11 mouse cellular contexts compared by ENCODE assay signal in genomic region chr8:61258828-61259227, GRCm38 (mm10). TPM values are rescaled to one million over a fixed set of nuclear protein-coding genes. Genes with fewer than 3 reads are reported as not detected.
A peak's percentile ranks its signal among the peaks of the same experiment; 100 is the strongest.
DNase-seq lines count a peak whose midpoint lies in the region; ATAC-seq lines count a peak whose summit lies in the region.
"Had no signal": no experiment of that assay in that cellular context is flagged by ENCODE, and none has a peak within 500 bp of the region (broad histone marks: within the 10 kb centered on the region; RNA-seq: fewer than 3 reads in every experiment).

No protein-coding gene starts in this region.

- H3K4me2 ChIP-seq in liver, embryonic 11.5 days: 0 out of 2 replicates have a peak overlapping the region, but pooled peaks have one; percentile 1
- H3K4me2 ChIP-seq in midbrain, embryonic 16.5 days (ENCODE audit: low read length): no peak overlapping the region
- H3K4me2 ChIP-seq: neural tube, embryonic 15.5 days had no signal

- WGBS in liver, embryonic 11.5 days: 40% methylated on average over 9 of the region's 9 CpGs
- WGBS in midbrain, embryonic 16.5 days: 92% methylated on average over 9 of the region's 9 CpGs

- H3K36me3 ChIP-seq in liver, embryonic 11.5 days (ENCODE audit: control insufficient read depth, insufficient read depth, low read length): no peaks in the 10 kb centered on the region
- H3K36me3 ChIP-seq in midbrain, embryonic 16.5 days (ENCODE audit: control insufficient read depth, insufficient read depth, low read length): no peaks in the 10 kb centered on the region
- H3K36me3 ChIP-seq: neural tube, embryonic 15.5 days had no signal

- H3K4me1 ChIP-seq in liver, embryonic 11.5 days (replicated peaks; ENCODE audit: control insufficient read depth, insufficient read depth, low read length): 0 out of 2 replicates have a peak, but pooled peaks cover 4% of the 10 kb centered on the region
- no peaks in the 10 kb centered on the region; the same call in 1 of the 2 replicates for H3K4me1 ChIP-seq in midbrain, embryonic 16.5 days (ENCODE audit: control insufficient read depth, insufficient read depth, low read length)

- no peak for DNase-seq in liver, embryonic 11.5 days (ENCODE audit: low spot score)
- no peak for DNase-seq in liver
- peak; percentile 70 to 74 for DNase-seq in frontal cortex, postnatal 36 days (ENCODE audit: low spot score in 2 of 2)
- peak; percentile 79 for DNase-seq in layer of hippocampus, adult 9-11 months
- peak; percentile 71 to 75 for DNase-seq in right cerebral cortex, postnatal 10 days (ENCODE audit: low spot score in 2 of 2)
- no peak for DNase-seq in testis, postnatal 10 days (ENCODE audit: low spot score)

- no peak; the same call in 1 of the 2 replicates for ATAC-seq in liver, embryonic 11.5 days (replicated peaks; ENCODE audit: low FRiP score)
- no peak for ATAC-seq in midbrain, embryonic 16.5 days
- no peak for ATAC-seq in monocyte, adult 5-6 weeks (replicated peaks; ENCODE audit: insufficient number of reproducible peaks, low FRiP score, low TSS enrichment, poor library complexity, severe bottlenecking)

- no peak overlapping the region for H3K4me3 ChIP-seq in liver, embryonic 11.5 days (ENCODE audit: low read depth, low read length)
- H3K4me3 ChIP-seq in midbrain, embryonic 16.5 days (ENCODE audit: low read depth, low read length): no peak overlapping the region
- H3K4me3 ChIP-seq: embryonic facial prominence, embryonic 10.5 days; gastrocnemius, adult 2 months; neural tube, embryonic 15.5 days had no signal

- no peak overlapping the region for H3K27ac ChIP-seq in liver, embryonic 11.5 days (ENCODE audit: low read depth, low read length)
- H3K27ac ChIP-seq in midbrain, embryonic 16.5 days (ENCODE audit: low read length): no peak overlapping the region
- H3K27ac ChIP-seq: embryonic facial prominence, embryonic 10.5 days; gastrocnemius, adult 2 months; neural tube, embryonic 15.5 days had no signal

- no peaks in the 10 kb centered on the region for H3K9me3 ChIP-seq in liver, embryonic 11.5 days (ENCODE audit: control insufficient read depth, low read length)
- H3K9me3 ChIP-seq in midbrain, embryonic 16.5 days (replicated peaks; ENCODE audit: control insufficient read depth, low read length, poor library complexity, severe bottlenecking): no peaks in the 10 kb centered on the region
- H3K9me3 ChIP-seq: neural tube, embryonic 15.5 days had no signal

- H3K9ac ChIP-seq in liver, embryonic 11.5 days (ENCODE audit: low read depth, low read length): no peak overlapping the region
- no peak overlapping the region for H3K9ac ChIP-seq in midbrain, embryonic 16.5 days (ENCODE audit: low read depth, low read length)
- H3K9ac ChIP-seq: neural tube, embryonic 15.5 days had no signal

- H3K27me3 ChIP-seq in liver, embryonic 11.5 days (replicated peaks; ENCODE audit: control insufficient read depth, insufficient read depth, low read length): no peaks in the 10 kb centered on the region
- H3K27me3 ChIP-seq in midbrain, embryonic 16.5 days (ENCODE audit: control insufficient read depth, insufficient read depth, low read depth, low read length): no peaks in the 10 kb centered on the region
- H3K27me3 ChIP-seq: neural tube, embryonic 15.5 days had no signal

RNA-seq across cellular contexts. Expression of gene Sh3rf1, which starts 35.2 kb away (rescaled TPM):
- 6.7 and 7.1 TPM in 2 replicates for polyA plus RNA-seq in liver, embryonic 11.5 days (2014; fragmentation: Nextera tagmentation; extraction: Ambion mirVana)
- 32.1 and 34.7 TPM in 2 replicates for polyA plus RNA-seq in midbrain, embryonic 16.5 days (2015; fragmentation: Nextera tagmentation; extraction: Ambion mirVana)
- 0.57 to 2.6 TPM (median 2.1 TPM) in 3 replicates for total RNA-seq in monocyte, adult 5-6 weeks (2017)

Comparison
In these comparisons a context has a peak if more than half of its experiments do, and no peak if none do; other contexts are left out.
1. DNase-seq: peak in frontal cortex, postnatal 36 days (2 of 2), layer of hippocampus, adult 9-11 months (single experiment) and right cerebral cortex, postnatal 10 days (2 of 2); none in liver, embryonic 11.5 days (single experiment), liver (single experiment) and testis, postnatal 10 days (single experiment).